Mouse (Mus musculus): ENCODE measurements at regions not wholly inside any gene's neighbourhood (a gene's known extent, or its start where the extent isn't known, plus 50 kb on each side); places are given as distances from the start of the nearest gene placed in this dataset.

- DNase-seq (ENCODE audit: low spot score in 2 of 2), result no peak
These were observed 52.0 kb upstream of the Trp53i11 start for GRCm38 (mm10) chr2:93135324-93135723.

GRCm38 (mm10) chr2:93133301-93133971 is 53.9 kb upstream of the Trp53i11 start:
- no peak for DNase-seq (ENCODE audit: low spot score in 2 of 2)

GRCm38 (mm10) chr2:93131825-93132623 is 55.3 kb upstream of the Trp53i11 start:
- peak; percentile 44 to 61 for DNase-seq (ENCODE audit: low spot score in 2 of 2)

GRCm38 (mm10) chr2:93131236-93131635 is 56.1 kb upstream of the Trp53i11 start:
- no peak for DNase-seq (ENCODE audit: low spot score in 2 of 2)

GRCm38 (mm10) chr2:93129176-93129575 is 58.2 kb upstream of the Trp53i11 start:
- DNase-seq (ENCODE audit: low spot score in 2 of 2), result no peak

GRCm38 (mm10) chr2:93126595-93127165 is 60.7 kb upstream of the Trp53i11 start:
- DNase-seq (ENCODE audit: low spot score in 2 of 2), result peak; percentile 47 to 51

- no peak for DNase-seq (ENCODE audit: low spot score in 2 of 2)
These were observed 61.2 kb upstream of the Trp53i11 start for GRCm38 (mm10) chr2:93126112-93126511.

- DNase-seq (ENCODE audit: low spot score in 2 of 2), result no peak
These were observed 62.4 kb upstream of the Trp53i11 start for GRCm38 (mm10) chr2:93124866-93125467.

- no peak for DNase-seq (ENCODE audit: low spot score in 2 of 2)
These were observed 63.5 kb upstream of the Trp53i11 start for GRCm38 (mm10) chr2:93123829-93124228.

- DNase-seq (ENCODE audit: low spot score in 2 of 2), result no peak
These were observed 67.0 kb upstream of the Trp53i11 start for GRCm38 (mm10) chr2:93120386-93120785.

GRCm38 (mm10) chr2:93119001-93119400 is 68.3 kb upstream of the Trp53i11 start:
- DNase-seq (ENCODE audit: low spot score in 2 of 2), result no peak

- no peak for DNase-seq (ENCODE audit: low spot score in 2 of 2)
These were observed 69.3 kb upstream of the Prdm11 start for GRCm38 (mm10) chr2:93115303-93115702.

- DNase-seq (ENCODE audit: low spot score in 2 of 2), result no peak
These were observed 68.0 kb upstream of the Prdm11 start for GRCm38 (mm10) chr2:93113929-93114328.

- DNase-seq (ENCODE audit: low spot score in 2 of 2), result no peak
These were observed 66.4 kb upstream of the Prdm11 start for GRCm38 (mm10) chr2:93112320-93112719.

- peak; percentile 53 to 54 for DNase-seq (ENCODE audit: low spot score in 2 of 2)
These were observed 64.9 kb upstream of the Prdm11 start for GRCm38 (mm10) chr2:93110898-93111297.

GRCm38 (mm10) chr2:93106581-93106980 is 60.6 kb upstream of the Prdm11 start:
- no peak for DNase-seq (ENCODE audit: low spot score in 2 of 2)

- DNase-seq (ENCODE audit: low spot score in 2 of 2), result no peak
These were observed 56.0 kb upstream of the Prdm11 start for GRCm38 (mm10) chr2:93101991-93102390.

GRCm38 (mm10) chr2:93099780-93100179 is 53.8 kb upstream of the Prdm11 start:
- no peak for DNase-seq (ENCODE audit: low spot score in 2 of 2)

- no peak for DNase-seq (ENCODE audit: low spot score in 2 of 2)
These were observed 51.0 kb upstream of the Prdm11 start for GRCm38 (mm10) chr2:93097016-93097415.

- DNase-seq (ENCODE audit: low spot score in 2 of 2), result no peak
These were observed 50.2 kb upstream of the Prdm11 start for GRCm38 (mm10) chr2:93096078-93096729.
